Mouse (Mus musculus): Measurements from ENCODE around the gene Cep295nl. TPM values are rescaled to one million over a fixed set of nuclear protein-coding genes. Genes with fewer than 3 reads are reported as not detected.
"Not testable (repeated sequence)": the region's sequence is repeated elsewhere in the genome, so short reads cannot be mapped to it uniquely, and the experiment has no call there.

Cep295nl gene
- polyA plus RNA-seq (2015; fragmentation: Nextera tagmentation; extraction: Ambion mirVana) = 1.2 and 1.5 TPM in 2 replicates

DNA sequence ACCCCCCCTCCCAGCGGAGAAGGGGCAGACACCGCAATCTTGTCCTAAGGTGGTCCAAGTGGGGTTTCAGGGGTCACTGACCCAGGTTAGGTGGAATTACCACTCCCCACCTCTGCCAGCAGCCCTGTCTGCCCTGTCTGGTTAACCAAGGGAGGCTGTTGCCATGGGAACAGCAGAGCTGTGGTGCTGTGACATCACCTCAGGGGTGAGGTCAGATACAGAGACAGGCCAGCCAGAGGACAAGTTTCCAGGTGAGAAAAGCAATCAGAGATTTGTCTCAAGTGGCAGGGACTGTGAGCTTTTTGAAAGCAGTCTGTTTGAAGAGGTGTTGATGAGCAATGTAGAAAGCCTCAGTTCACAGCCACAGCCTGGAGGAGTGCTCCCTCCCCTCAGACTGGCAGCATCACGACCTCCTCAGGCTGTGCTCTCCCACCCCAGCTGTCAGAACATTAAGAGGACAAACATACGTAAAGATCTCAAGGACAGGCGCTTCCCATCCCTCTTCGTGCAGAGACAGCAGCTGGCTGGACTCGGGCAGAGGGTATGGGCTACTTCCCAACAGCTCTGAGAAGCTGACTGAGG is at the start of gene Cep295nl:
Gene Cep295nl, minus strand, starts transcription at position 101 of the 582 bp plus-strand sequence.
- Histone ChIP-seq H3K27me3 (no peaks in the 10 kb centered on the region), H3K4me3 (no peak within 1 kb of the TSS), H3K4me1 (peaks cover 52% of the 10 kb centered on the region), H3K4me2 (no peak within 1 kb of the TSS), H3K9me3 (no peaks in the 10 kb centered on the region), H3K9ac (no peak within 1 kb of the TSS), H3K36me3 (peaks cover 14% of the 10 kb centered on the region; the same call in 1 of the 2 replicates), H3K27ac (no peak within 1 kb of the TSS)
- ATAC-seq (ENCODE audit: insufficient number of reproducible peaks, low FRiP score, low TSS enrichment, low read depth) = no peak
- WGBS = 40% methylated on average over 7 of the region's 7 CpGs

DNA sequence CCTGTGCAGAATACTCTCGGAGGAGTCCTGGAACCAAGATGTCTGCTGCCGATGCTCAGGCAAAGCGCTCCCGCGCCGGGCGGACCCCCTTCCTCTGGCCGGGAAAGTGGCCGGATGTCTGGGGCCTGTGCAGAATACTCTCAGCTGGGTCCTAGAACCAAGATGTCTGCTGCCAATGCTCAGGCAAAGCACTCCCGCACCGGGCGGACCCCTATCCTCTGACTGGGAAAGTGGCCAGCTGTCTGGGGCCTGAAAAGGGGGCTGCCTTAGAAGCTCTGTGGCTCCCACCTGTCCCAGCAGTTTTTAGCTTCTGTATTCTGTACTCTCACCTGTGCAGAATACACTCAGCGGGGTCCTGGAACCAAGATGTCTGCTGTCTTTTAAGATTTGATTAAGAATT is 45.5 kb upstream of the Cep295nl start:
- H3K27ac ChIP-seq; H3K4me2 ChIP-seq; H3K27me3 ChIP-seq; H3K4me3 ChIP-seq; H3K36me3 ChIP-seq; H3K9me3 ChIP-seq; ATAC-seq (ENCODE audit: insufficient number of reproducible peaks, low FRiP score, low TSS enrichment, low read depth); H3K9ac ChIP-seq; H3K4me1 ChIP-seq: not testable (repeated sequence)
- WGBS = 89% methylated on average over 13 of the region's 13 CpGs

DNA sequence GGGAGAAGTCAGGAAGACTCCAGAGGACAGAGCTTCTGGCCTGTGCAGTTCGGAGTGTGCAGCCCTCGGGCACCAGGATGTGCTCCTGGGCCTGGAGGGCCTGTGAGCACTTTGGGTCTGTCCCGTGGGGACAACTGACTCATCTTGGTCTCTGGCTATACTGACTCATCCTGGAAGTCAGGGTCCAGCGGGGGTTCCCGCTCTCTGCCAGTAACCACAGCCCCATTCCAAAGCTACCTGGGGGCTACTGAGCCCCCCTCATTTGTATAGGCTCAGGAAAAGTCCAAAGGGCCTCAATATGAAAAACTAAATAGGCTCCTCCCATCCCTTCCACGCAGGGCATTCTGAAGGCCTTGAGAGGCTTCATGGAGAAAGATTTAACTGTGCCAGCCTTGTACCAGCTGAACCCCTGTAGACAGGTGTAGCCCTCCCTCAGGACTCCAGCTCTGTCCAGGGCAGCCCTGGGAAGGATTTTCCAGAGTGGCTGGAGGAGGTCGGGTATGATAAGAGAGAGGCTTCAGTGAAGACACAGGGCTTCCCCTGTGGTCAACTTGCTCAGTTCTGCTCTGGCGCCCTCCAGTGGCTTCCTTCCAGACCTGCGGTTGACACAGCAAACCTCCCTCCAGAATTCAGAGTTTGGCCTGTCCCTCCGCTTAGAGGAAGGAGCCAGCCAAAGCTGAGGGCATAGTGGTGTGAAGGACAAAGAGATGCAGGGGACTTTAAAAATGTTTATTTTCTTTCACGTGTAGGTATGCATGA is 37.1 kb upstream of the Cep295nl start:
- Histone ChIP-seq H3K9ac (no peak overlapping the region), H3K27ac (no peak overlapping the region)
- ATAC-seq (ENCODE audit: insufficient number of reproducible peaks, low FRiP score, low TSS enrichment, low read depth) = 0 out of 2 replicates have a peak, but pooled peaks have one; percentile 30

DNA sequence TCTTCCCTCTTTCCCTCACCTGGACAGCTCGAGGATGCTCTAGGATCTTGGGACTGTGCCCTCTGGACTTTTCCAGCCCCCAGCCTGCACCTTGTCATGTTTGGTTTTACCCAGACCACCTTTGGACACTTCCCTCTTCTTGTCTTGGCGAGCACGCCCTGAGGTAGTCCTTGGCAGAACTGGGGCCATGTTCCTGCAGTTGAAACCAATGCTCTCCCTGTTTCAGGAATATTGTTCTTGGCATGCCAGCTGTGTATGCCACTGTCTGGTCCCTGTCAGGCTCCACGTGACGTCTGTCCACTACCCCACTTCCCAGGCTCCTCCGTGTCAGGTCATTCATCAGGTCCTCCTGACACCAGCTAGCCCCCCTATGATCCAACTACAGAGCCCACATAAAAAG is 36.4 kb upstream of the Cep295nl start:
- no peaks in the 10 kb centered on the region for H3K27me3 ChIP-seq
- no peak overlapping the region for H3K9ac ChIP-seq
- no peak overlapping the region for H3K4me2 ChIP-seq
- H3K9me3 ChIP-seq = no peaks in the 10 kb centered on the region
- 89% methylated on average over 6 of the region's 6 CpGs for WGBS
- ATAC-seq (ENCODE audit: insufficient number of reproducible peaks, low FRiP score, low TSS enrichment, low read depth) = no peak
- no peak overlapping the region for H3K4me3 ChIP-seq
- H3K27ac ChIP-seq = no peak overlapping the region
- H3K36me3 ChIP-seq = no peaks in the 10 kb centered on the region
- peaks cover 27% of the 10 kb centered on the region for H3K4me1 ChIP-seq

More for the DNA sequence above, 37.1 kb upstream of the Cep295nl start:
- H3K4me2 ChIP-seq = no peak overlapping the region
- no peak overlapping the region for H3K4me3 ChIP-seq
- H3K27me3 ChIP-seq = no peaks in the 10 kb centered on the region
- no peaks in the 10 kb centered on the region for H3K9me3 ChIP-seq
- no peaks in the 10 kb centered on the region for H3K36me3 ChIP-seq
- H3K4me1 ChIP-seq = peaks cover 21% of the 10 kb centered on the region
- WGBS = 42% methylated on average over 11 of the region's 11 CpGs

DNA sequence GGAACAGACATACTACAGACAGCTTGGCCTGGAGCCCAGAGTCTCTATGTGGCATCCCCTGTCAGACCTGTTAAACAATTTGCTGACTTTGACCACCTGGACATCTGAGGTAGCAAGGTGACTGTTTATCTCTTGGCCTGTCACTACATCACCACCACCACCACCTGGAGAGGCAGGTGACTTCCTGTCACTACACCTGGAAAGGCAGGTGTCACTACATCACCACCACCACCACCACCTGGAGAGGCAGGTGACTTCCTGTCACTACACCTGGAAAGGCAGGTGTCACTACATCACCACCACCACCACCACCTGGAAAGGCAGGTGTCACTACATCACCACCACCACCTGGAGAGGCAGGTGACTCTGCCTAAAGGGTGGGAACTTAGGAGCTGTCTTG is 34.0 kb upstream of the Cep295nl start:
- not testable (repeated sequence) for H3K36me3 ChIP-seq; H3K27me3 ChIP-seq; H3K4me3 ChIP-seq; H3K27ac ChIP-seq; H3K4me2 ChIP-seq; H3K9ac ChIP-seq; ATAC-seq (ENCODE audit: insufficient number of reproducible peaks, low FRiP score, low TSS enrichment, low read depth); H3K9me3 ChIP-seq
- H3K4me1 ChIP-seq = peaks cover 47% of the 10 kb centered on the region

DNA sequence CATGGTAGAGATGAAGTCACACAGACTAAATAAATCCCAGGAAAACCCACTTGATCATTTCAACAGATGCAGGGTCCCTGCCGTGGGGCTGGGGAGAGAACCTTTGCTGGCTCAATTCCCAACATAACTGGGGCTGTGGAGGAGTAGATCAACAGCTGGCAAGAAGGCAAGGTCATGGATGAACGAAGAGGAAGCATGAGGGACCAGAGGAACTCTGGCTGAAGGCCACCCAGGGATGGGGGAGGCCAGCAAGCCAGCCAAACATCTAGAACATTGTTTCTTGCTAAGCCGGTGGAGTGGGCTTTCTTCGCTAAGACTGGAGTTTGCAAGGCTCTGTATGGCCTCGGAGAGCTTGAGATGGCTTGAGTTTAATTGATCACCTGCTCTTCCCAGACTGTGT is 33.6 kb upstream of the Cep295nl start:
- Histone ChIP-seq H3K27ac (no peak overlapping the region), H3K4me1 (peaks cover 50% of the 10 kb centered on the region), H3K27me3 (no peaks in the 10 kb centered on the region), H3K36me3 (no peaks in the 10 kb centered on the region), H3K4me2 (no peak overlapping the region), H3K9me3 (no peaks in the 10 kb centered on the region), H3K4me3 (no peak overlapping the region), H3K9ac (no peak overlapping the region)
- 59% methylated on average over 5 of the region's 5 CpGs for WGBS
- ATAC-seq (ENCODE audit: insufficient number of reproducible peaks, low FRiP score, low TSS enrichment, low read depth) = no peak

DNA sequence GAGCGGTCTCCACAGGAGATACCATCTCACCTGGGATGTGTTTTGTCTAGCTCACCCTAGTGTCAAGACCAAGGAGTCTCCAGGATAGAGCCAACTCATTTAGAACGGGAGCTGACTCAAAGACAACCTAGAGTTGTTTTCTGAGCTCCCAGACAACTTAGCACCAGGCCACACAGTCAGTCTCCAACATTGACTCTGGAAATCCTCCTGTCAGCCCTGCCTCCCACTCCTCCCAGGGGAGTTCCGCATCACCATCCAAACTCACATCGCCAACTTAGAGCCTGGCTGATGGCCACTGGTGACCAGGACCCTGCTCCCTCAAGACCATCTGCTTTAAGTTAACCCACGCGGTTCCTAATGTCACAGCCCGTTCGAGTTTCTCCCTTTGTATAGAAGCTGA is 33.2 kb upstream of the Cep295nl start:
- no peaks in the 10 kb centered on the region for H3K9me3 ChIP-seq
- no peak overlapping the region for H3K9ac ChIP-seq
- ATAC-seq (ENCODE audit: insufficient number of reproducible peaks, low FRiP score, low TSS enrichment, low read depth) = no peak

DNA sequence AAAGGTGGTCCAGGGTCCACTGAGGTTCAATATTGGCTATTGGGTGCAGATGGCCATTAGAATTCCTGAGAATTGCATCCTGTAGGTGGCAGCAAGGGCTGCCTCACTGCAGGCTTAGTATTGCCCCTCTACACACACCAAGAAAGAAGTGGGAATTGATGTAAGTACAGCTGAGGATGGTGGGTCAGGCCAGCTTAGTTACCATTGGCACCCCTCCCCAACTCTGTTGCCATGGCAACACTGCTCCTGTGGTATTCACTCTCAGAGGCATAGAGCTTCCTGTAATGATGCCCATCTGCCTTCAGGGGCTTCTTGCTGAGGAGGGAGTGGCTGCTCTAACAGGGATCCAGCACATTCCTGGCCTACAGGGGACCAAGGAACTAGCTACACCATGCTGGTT is 32.7 kb upstream of the Cep295nl start:
- Histone ChIP-seq H3K9me3 (no peaks in the 10 kb centered on the region), H3K27me3 (no peaks in the 10 kb centered on the region), H3K4me3 (no peak overlapping the region), H3K9ac (no peak overlapping the region), H3K27ac (no peak overlapping the region), H3K4me2 (no peak overlapping the region), H3K36me3 (no peaks in the 10 kb centered on the region), H3K4me1 (peaks cover 50% of the 10 kb centered on the region)
- no peak for ATAC-seq (ENCODE audit: insufficient number of reproducible peaks, low FRiP score, low TSS enrichment, low read depth)

More for the DNA sequence above, 33.2 kb upstream of the Cep295nl start:
- H3K36me3 ChIP-seq = no peaks in the 10 kb centered on the region
- H3K27ac ChIP-seq = no peak overlapping the region
- H3K27me3 ChIP-seq = no peaks in the 10 kb centered on the region
- H3K4me1 ChIP-seq = peaks cover 50% of the 10 kb centered on the region
- no peak overlapping the region for H3K4me3 ChIP-seq
- H3K4me2 ChIP-seq = no peak overlapping the region
- 60% methylated on average over 8 of the region's 8 CpGs for WGBS

DNA sequence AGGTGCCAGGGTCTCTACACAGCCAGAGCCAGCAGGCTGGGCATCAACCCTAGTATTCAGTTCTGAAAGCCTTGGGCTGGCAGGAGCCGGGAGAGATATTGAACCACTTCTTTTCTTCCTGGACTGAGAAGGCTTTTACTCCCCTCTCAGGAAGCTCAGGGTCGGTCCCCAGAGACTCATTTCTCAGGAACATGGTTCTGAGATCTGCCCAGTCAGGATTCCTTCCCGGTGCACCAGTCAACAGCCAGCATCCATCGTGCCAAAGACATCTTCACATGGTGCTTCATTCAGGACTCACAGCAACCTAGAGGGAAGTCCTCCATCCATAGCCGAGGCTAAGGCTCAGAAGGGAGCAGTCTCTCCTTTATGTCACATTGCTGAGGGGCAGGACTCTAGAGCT is 32.2 kb upstream of the Cep295nl start:
- Histone ChIP-seq H3K4me1 (peaks cover 49% of the 10 kb centered on the region), H3K9me3 (no peaks in the 10 kb centered on the region), H3K4me3 (no peak overlapping the region), H3K9ac (no peak overlapping the region), H3K27me3 (no peaks in the 10 kb centered on the region), H3K36me3 (no peaks in the 10 kb centered on the region), H3K27ac (no peak overlapping the region; the same call in 1 of the 2 replicates), H3K4me2 (no peak overlapping the region)
- 65% methylated on average over 5 of the region's 5 CpGs for WGBS
- no peak for ATAC-seq (ENCODE audit: insufficient number of reproducible peaks, low FRiP score, low TSS enrichment, low read depth)

DNA sequence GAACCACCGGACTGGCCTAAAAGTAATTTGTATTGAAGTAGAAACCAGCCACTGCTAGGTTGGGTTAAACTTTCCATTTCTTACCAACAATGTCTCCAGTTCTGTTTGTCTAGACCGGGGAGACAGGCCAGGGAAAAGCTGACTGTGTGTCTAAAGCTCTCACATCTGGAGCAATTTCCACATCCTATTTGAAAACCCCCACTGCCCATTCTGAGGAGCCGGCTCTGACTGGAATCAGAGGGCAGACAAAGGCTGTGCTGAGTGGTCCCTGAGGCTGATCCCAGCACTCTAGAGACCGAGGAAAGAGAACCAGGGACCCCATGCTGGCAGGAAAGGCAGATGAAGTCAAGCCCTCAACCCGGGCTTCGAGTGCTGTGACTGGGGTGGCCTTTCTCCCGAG is 30.3 kb upstream of the Cep295nl start:
- Histone ChIP-seq H3K9ac (no peak overlapping the region), H3K27ac (peak overlapping the region; percentile 81)
- WGBS = 34% methylated on average over 7 of the region's 7 CpGs

DNA sequence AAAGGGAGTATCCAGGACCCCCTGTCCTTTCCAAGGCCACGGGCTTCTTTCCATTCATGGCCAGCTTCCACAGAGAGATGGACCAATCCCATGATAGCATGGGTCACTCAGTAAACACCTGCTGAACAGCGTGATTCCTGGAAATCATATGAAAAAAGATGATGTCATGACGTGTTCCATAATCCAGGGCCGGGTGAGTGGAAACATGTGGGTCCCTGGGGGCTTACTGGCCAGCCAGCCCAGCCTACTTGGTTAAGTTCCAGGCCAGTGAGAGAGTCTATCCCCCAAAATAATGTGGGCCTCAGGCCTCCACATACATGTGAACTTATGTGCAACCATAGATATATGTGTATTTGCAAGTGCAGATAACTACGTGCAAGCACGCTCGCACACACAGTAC is 29.6 kb upstream of the Cep295nl start:
- Histone ChIP-seq H3K4me3 (no peak overlapping the region), H3K27ac (peak overlapping the region; percentile 81), H3K9ac (no peak overlapping the region), H3K9me3 (no peaks in the 10 kb centered on the region), H3K4me1 (peaks cover 47% of the 10 kb centered on the region), H3K36me3 (no peaks in the 10 kb centered on the region), H3K4me2 (no peak overlapping the region), H3K27me3 (no peaks in the 10 kb centered on the region)
- 64% methylated on average over 7 of the region's 7 CpGs for WGBS
- ATAC-seq (ENCODE audit: insufficient number of reproducible peaks, low FRiP score, low TSS enrichment, low read depth) = no peak

More for the DNA sequence above, 30.3 kb upstream of the Cep295nl start:
- Histone ChIP-seq H3K4me1 (peaks cover 45% of the 10 kb centered on the region), H3K27me3 (no peaks in the 10 kb centered on the region), H3K36me3 (no peaks in the 10 kb centered on the region), H3K4me2 (no peak overlapping the region), H3K4me3 (no peak overlapping the region), H3K9me3 (no peaks in the 10 kb centered on the region)
- ATAC-seq (ENCODE audit: insufficient number of reproducible peaks, low FRiP score, low TSS enrichment, low read depth) = no peak

DNA sequence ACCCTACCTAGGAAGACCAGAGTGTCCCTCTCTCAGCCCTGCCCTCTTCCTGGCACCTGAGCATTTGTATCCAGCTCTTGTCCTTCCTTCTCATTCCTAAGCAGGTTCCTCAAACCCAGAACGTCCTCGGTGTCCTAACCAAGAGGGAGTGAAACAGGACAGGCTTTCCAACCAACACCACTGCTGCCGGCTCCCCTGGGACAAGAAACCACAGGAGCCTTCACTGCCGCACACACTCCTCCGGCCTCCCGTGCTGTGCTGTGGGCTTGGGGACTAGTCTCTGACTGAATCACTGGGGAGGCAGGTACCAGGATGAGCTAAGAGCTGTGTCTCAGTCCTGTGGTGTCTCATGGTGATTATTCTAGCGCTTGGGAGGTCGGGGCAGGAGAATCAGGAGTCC is 27.4 kb upstream of the Cep295nl start:
- H3K9ac ChIP-seq = no peak overlapping the region
- no peak for ATAC-seq (ENCODE audit: insufficient number of reproducible peaks, low FRiP score, low TSS enrichment, low read depth)
- H3K9me3 ChIP-seq = no peaks in the 10 kb centered on the region
- H3K4me3 ChIP-seq = no peak overlapping the region
- H3K4me2 ChIP-seq = no peak overlapping the region
- WGBS = 79% methylated on average over 8 of the region's 8 CpGs
- no peak overlapping the region for H3K27ac ChIP-seq
- peaks cover 53% of the 10 kb centered on the region for H3K4me1 ChIP-seq
- no peaks in the 10 kb centered on the region for H3K36me3 ChIP-seq
- no peaks in the 10 kb centered on the region for H3K27me3 ChIP-seq
